In the genomic region with DNA sequence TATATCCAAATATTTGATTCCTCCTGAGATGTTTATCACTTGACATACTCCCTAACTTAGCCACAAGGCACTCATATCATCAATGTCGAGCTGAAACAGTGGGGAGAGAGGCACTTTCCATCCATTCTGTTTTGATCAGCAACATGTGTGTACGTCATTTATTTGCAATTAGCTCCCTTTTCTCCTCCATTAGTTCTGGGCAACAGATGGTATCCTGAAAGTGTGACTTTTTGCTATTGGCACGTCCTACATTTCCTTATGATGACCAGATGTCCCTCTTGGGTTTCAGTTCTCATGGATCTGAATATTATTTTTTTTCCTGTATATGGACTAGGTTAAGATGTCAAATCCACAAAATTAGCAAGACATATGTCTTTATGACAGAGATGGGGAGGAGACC, we compare ENCODE assay signal across 11 mouse cellular contexts.
"Had no signal": no experiment of that assay in that cellular context is flagged by ENCODE, and none has a peak within 500 bp of the region (broad histone marks: within the 10 kb centered on the region; RNA-seq: fewer than 3 reads in every experiment).

No protein-coding gene starts in this region.

- ATAC-seq: midbrain, embryonic 16.5 days had no signal

- H3K4me3 ChIP-seq: limb, embryonic 12.5 days; midbrain, embryonic 12.5 days; neural tube, embryonic 13.5 days had no signal

- H3K4me1 ChIP-seq: limb, embryonic 12.5 days; midbrain, embryonic 12.5 days; neural tube, embryonic 13.5 days had no signal

- H3K27me3 ChIP-seq: limb, embryonic 12.5 days; midbrain, embryonic 12.5 days; neural tube, embryonic 13.5 days had no signal

- H3K27ac ChIP-seq: limb, embryonic 12.5 days; liver, embryonic 14.5 days; midbrain, embryonic 12.5 days; neural tube, embryonic 13.5 days had no signal

- H3K9me3 ChIP-seq: limb, embryonic 12.5 days; midbrain, embryonic 12.5 days; neural tube, embryonic 13.5 days had no signal

- H3K9ac ChIP-seq: limb, embryonic 12.5 days; liver, embryonic 14.5 days; midbrain, embryonic 12.5 days; neural tube, embryonic 13.5 days had no signal

- H3K4me2 ChIP-seq: limb, embryonic 12.5 days; midbrain, embryonic 12.5 days; neural tube, embryonic 13.5 days had no signal

- DNase-seq: kidney, postnatal 25 days; lung, adult 18-20 months; right cerebral cortex, adult 18-20 months; right cerebral cortex, postnatal 25 days; thymus, adult 18-20 months; thymus, postnatal 14 days had no signal

- H3K36me3 ChIP-seq: limb, embryonic 12.5 days; midbrain, embryonic 12.5 days; neural tube, embryonic 13.5 days had no signal
